In the genomic region with DNA sequence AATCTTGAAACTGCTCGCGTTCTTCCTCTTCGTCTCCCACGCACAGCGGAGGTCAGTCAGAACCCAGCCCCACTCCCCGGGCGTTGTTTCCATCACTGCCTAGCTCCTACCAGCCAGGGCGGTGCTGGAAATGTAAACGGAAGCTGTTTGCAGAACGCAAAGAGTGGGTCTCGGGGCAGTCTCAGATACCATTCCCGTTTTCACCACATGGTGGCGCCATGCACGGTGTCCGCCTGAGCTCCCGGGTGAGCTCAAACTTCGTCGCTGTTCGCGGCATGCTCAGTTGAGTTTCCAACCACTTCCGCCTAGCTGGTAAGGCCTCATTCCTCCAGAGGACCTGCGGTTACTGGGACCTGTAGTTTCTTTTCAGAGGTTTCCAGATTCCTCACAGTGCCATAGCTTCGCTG, we compare ENCODE assay signal across 7 mouse cellular contexts. TPM values are rescaled to one million over a fixed set of nuclear protein-coding genes. Genes with fewer than 3 reads are reported as not detected.
A peak's percentile ranks its signal among the peaks of the same experiment; 100 is the strongest.
DNase-seq lines count a peak whose midpoint lies in the region; ATAC-seq and TF ChIP-seq lines count a peak whose summit lies in the region.

No protein-coding gene starts in this region.

- ATAC-seq in intestine, embryonic 15.5 days: peak; percentile 53
- no peak for ATAC-seq in limb, embryonic 11.5 days (ENCODE audit: insufficient number of reproducible peaks, low FRiP score, low TSS enrichment, low read depth)
- no peak for ATAC-seq in midbrain, embryonic 13.5 days

- intact Hi-C loops in gastrocnemius, postnatal 36 days (cut with DNase I): no loop called here

- H3K9ac ChIP-seq in intestine, embryonic 15.5 days: no peak overlapping the region
- H3K9ac ChIP-seq in limb, embryonic 11.5 days (ENCODE audit: low read length): no peak overlapping the region
- H3K9ac ChIP-seq in midbrain, embryonic 13.5 days (replicated peaks): no peak overlapping the region

- no peak overlapping the region for H3K27ac ChIP-seq in intestine, embryonic 15.5 days
- H3K27ac ChIP-seq in limb, embryonic 11.5 days (replicated peaks; ENCODE audit: low read depth, low read length): no peak overlapping the region
- H3K27ac ChIP-seq in midbrain, embryonic 13.5 days: no peak overlapping the region
- no peak overlapping the region for H3K27ac ChIP-seq in spleen, adult 2 months (ENCODE audit: insufficient read depth, low read length)

- peak overlapping the region; percentile 61 for H3K4me2 ChIP-seq in intestine, embryonic 15.5 days (replicated peaks)
- H3K4me2 ChIP-seq in limb, embryonic 11.5 days (ENCODE audit: low read depth, severe bottlenecking): peak overlapping the region; percentile 3; the same call in 1 of the 2 replicates
- H3K4me2 ChIP-seq in midbrain, embryonic 13.5 days (replicated peaks): peak overlapping the region; percentile 40

- TF ChIP-seq POLR2A in spleen, adult 2 months (IDR thresholded peaks at IDR 0.05; ENCODE audit: low read depth, low read length): no peak

- WGBS in intestine, embryonic 15.5 days: 2% methylated on average over 23 of the region's 23 CpGs
- WGBS in limb, embryonic 11.5 days: 4% methylated on average over 23 of the region's 23 CpGs
- WGBS in midbrain, embryonic 13.5 days: 2% methylated on average over 23 of the region's 23 CpGs
- WGBS in spleen, adult 2 months: under 1% methylated on average over 23 of the region's 23 CpGs

- peaks cover 55% of the 10 kb centered on the region for H3K27me3 ChIP-seq in intestine, embryonic 15.5 days (replicated peaks)
- H3K27me3 ChIP-seq in limb, embryonic 11.5 days (ENCODE audit: control insufficient read depth, insufficient read depth, low read length): peaks cover 55% of the 10 kb centered on the region
- peaks cover 94% of the 10 kb centered on the region for H3K27me3 ChIP-seq in midbrain, embryonic 13.5 days
- H3K27me3 ChIP-seq in spleen, adult 2 months (ENCODE audit: control insufficient read depth, insufficient read depth, low read length): peaks cover 17% of the 10 kb centered on the region

- H3K4me3 ChIP-seq in intestine, embryonic 15.5 days (replicated peaks): peak overlapping the region; percentile 19; the same call in 1 of the 2 replicates
- H3K4me3 ChIP-seq in limb, embryonic 11.5 days (ENCODE audit: low read depth, low read length): no peak overlapping the region
- no peak overlapping the region for H3K4me3 ChIP-seq in midbrain, embryonic 13.5 days (replicated peaks)
- peak overlapping the region; percentile 7; the same call in 1 of the 2 replicates for H3K4me3 ChIP-seq in spleen, adult 2 months (ENCODE audit: extremely low read depth, insufficient read depth, insufficient read length)

- H3K4me1 ChIP-seq in intestine, embryonic 15.5 days (replicated peaks): peaks cover 23% of the 10 kb centered on the region
- H3K4me1 ChIP-seq in limb, embryonic 11.5 days (ENCODE audit: control insufficient read depth, insufficient read depth, low read length): peaks cover 9% of the 10 kb centered on the region; the same call in 1 of the 2 replicates
- peaks cover 25% of the 10 kb centered on the region for H3K4me1 ChIP-seq in midbrain, embryonic 13.5 days (replicated peaks)
- peaks cover 13% of the 10 kb centered on the region for H3K4me1 ChIP-seq in spleen, adult 2 months (ENCODE audit: control insufficient read depth, insufficient read depth, insufficient read length)

- H3K9me3 ChIP-seq in intestine, embryonic 15.5 days: no peaks in the 10 kb centered on the region
- no peaks in the 10 kb centered on the region for H3K9me3 ChIP-seq in limb, embryonic 11.5 days (ENCODE audit: control insufficient read depth, low read length)
- no peaks in the 10 kb centered on the region for H3K9me3 ChIP-seq in midbrain, embryonic 13.5 days

- no peaks in the 10 kb centered on the region for H3K36me3 ChIP-seq in intestine, embryonic 15.5 days
- no peaks in the 10 kb centered on the region for H3K36me3 ChIP-seq in limb, embryonic 11.5 days (ENCODE audit: control insufficient read depth, insufficient read depth, low read length)
- H3K36me3 ChIP-seq in midbrain, embryonic 13.5 days: no peaks in the 10 kb centered on the region
- no peaks in the 10 kb centered on the region for H3K36me3 ChIP-seq in spleen, adult 2 months (ENCODE audit: control insufficient read depth, insufficient read depth, low read length)

- peak; percentile 36 for DNase-seq in adipocyte (ENCODE audit: low spot score)
- DNase-seq in embryo, embryonic 10 days (ENCODE audit: low spot score): peak; percentile 93
- DNase-seq in gastrocnemius, postnatal 36 days: peak; percentile 77 to 78
- peak; percentile 92 for DNase-seq in limb, embryonic 11.5 days (ENCODE audit: low spot score)
- peak; percentile 90 to 91 for DNase-seq in spleen, adult 2 months (ENCODE audit: low read depth in 1 of 2, low spot score in 2 of 2)

- peak; percentile 85 for TF ChIP-seq CTCF in spleen, adult 2 months (IDR thresholded peaks at IDR 0.05; ENCODE audit: extremely low read depth, insufficient read depth, insufficient read length, insufficient replicate concordance)

RNA-seq across cellular contexts. Expression of a gene that starts 1.6 kb away (rescaled TPM):
- total RNA-seq in gastrocnemius, postnatal 36 days (2021): under 1 TPM; 0.27 to 0.43 TPM
- 29.2 and 30.8 TPM in 2 replicates for polyA plus RNA-seq in intestine, embryonic 15.5 days (2015; fragmentation: Nextera tagmentation; extraction: Ambion mirVana)
- polyA plus RNA-seq in limb, embryonic 11.5 days (2014; fragmentation: Nextera tagmentation; extraction: Ambion mirVana): 1.6 and 1.9 TPM in 2 replicates
- polyA plus RNA-seq in midbrain, embryonic 13.5 days (2015; fragmentation: Nextera tagmentation; extraction: Ambion mirVana): 0.07 TPM in 1 of 2 replicates, not detected in the other
- 2.1 and 2.7 TPM in 2 replicates for polyA plus RNA-seq in spleen, adult 2 months (2012; rRNA removed)

RNA-seq across cellular contexts. Expression of a gene that starts 4.9 kb away (rescaled TPM):
- not detected for total RNA-seq in gastrocnemius, postnatal 36 days (2021)
- 0.30 and 0.42 TPM in 2 replicates for polyA plus RNA-seq in intestine, embryonic 15.5 days (2015; fragmentation: Nextera tagmentation; extraction: Ambion mirVana)
- not detected in 2 replicates for polyA plus RNA-seq in limb, embryonic 11.5 days (2014; fragmentation: Nextera tagmentation; extraction: Ambion mirVana)
- polyA plus RNA-seq in midbrain, embryonic 13.5 days (2015; fragmentation: Nextera tagmentation; extraction: Ambion mirVana): 0.26 and 0.28 TPM in 2 replicates
- polyA plus RNA-seq in spleen, adult 2 months (2012; rRNA removed): not detected in 2 replicates

RNA-seq across cellular contexts. Expression of a gene that starts 24.2 kb away (rescaled TPM):
- 10 to 100 TPM; 15.0 to 18.5 TPM for total RNA-seq in gastrocnemius, postnatal 36 days (2021)
- 57.8 and 60.0 TPM in 2 replicates for polyA plus RNA-seq in intestine, embryonic 15.5 days (2015; fragmentation: Nextera tagmentation; extraction: Ambion mirVana)
- polyA plus RNA-seq in limb, embryonic 11.5 days (2014; fragmentation: Nextera tagmentation; extraction: Ambion mirVana): 32.1 and 33.3 TPM in 2 replicates
- polyA plus RNA-seq in midbrain, embryonic 13.5 days (2015; fragmentation: Nextera tagmentation; extraction: Ambion mirVana): 206 and 218 TPM in 2 replicates
- 15.4 and 17.9 TPM in 2 replicates for polyA plus RNA-seq in spleen, adult 2 months (2012; rRNA removed)

RNA-seq across cellular contexts. Expression of a gene that starts 38.0 kb away (rescaled TPM):
- total RNA-seq in gastrocnemius, postnatal 36 days (2021): under 1 TPM; 0.76 to 0.84 TPM
- 1.4 and 1.5 TPM in 2 replicates for polyA plus RNA-seq in intestine, embryonic 15.5 days (2015; fragmentation: Nextera tagmentation; extraction: Ambion mirVana)
- 0.38 and 0.79 TPM in 2 replicates for polyA plus RNA-seq in limb, embryonic 11.5 days (2014; fragmentation: Nextera tagmentation; extraction: Ambion mirVana)
- 0.87 and 0.97 TPM in 2 replicates for polyA plus RNA-seq in midbrain, embryonic 13.5 days (2015; fragmentation: Nextera tagmentation; extraction: Ambion mirVana)
- 17.0 and 27.0 TPM in 2 replicates for polyA plus RNA-seq in spleen, adult 2 months (2012; rRNA removed)

Comparison
In these comparisons a context has a peak if more than half of its experiments do, and no peak if none do; other contexts are left out.
1. DNase-seq: peak in every context shown above with its lines; median percentile 93 in embryo, embryonic 10 days; 92 in limb, embryonic 11.5 days; 90 in spleen, adult 2 months; 78 in gastrocnemius, postnatal 36 days; 36 in adipocyte.
2. H3K4me2 ChIP-seq: peak in every context shown above with its lines; median percentile 61 in intestine, embryonic 15.5 days; 40 in midbrain, embryonic 13.5 days; 3 in limb, embryonic 11.5 days.
3. H3K4me3 ChIP-seq: peak in intestine, embryonic 15.5 days (single experiment) and spleen, adult 2 months (single experiment); none in limb, embryonic 11.5 days (single experiment) and midbrain, embryonic 13.5 days (single experiment).